28 mouse cellular contexts compared by ENCODE assay signal in genomic region chr11:32539717-32540116, GRCm38 (mm10). TPM values are rescaled to one million over a fixed set of nuclear protein-coding genes. Genes with fewer than 3 reads are reported as not detected.
DNase-seq lines count a peak whose midpoint lies in the region; ATAC-seq and TF ChIP-seq lines count a peak whose summit lies in the region.
"Had no signal": no experiment of that assay in that cellular context is flagged by ENCODE, and none has a peak within 500 bp of the region (broad histone marks: within the 10 kb centered on the region; RNA-seq: fewer than 3 reads in every experiment).

No protein-coding gene starts in this region.

- no peak overlapping the region for H3K4me2 ChIP-seq in kidney, embryonic 16.5 days (replicated peaks; ENCODE audit: low read depth, low read length)
- H3K4me2 ChIP-seq: liver, embryonic 15.5 days; neural tube, embryonic 12.5 days had no signal

- H3K9ac ChIP-seq in kidney, embryonic 16.5 days (replicated peaks; ENCODE audit: low read length): no peak overlapping the region
- H3K9ac ChIP-seq: liver, embryonic 15.5 days; neural tube, embryonic 12.5 days had no signal

- H3K36me3 ChIP-seq in kidney, embryonic 16.5 days (ENCODE audit: insufficient read depth, low read length): no peaks in the 10 kb centered on the region
- peaks cover 15% of the 10 kb centered on the region for H3K36me3 ChIP-seq in spleen, adult 2 months (ENCODE audit: control insufficient read depth, insufficient read depth, low read length)
- H3K36me3 ChIP-seq: embryonic facial prominence, embryonic 10.5 days; hindbrain, embryonic 10.5 days; neural tube, embryonic 12.5 days had no signal

- intact Hi-C loops in heart, postnatal 10 days (cut with DNase I): no loop called here

- H3K9me3 ChIP-seq in kidney, embryonic 16.5 days (ENCODE audit: low read length): no peaks in the 10 kb centered on the region
- H3K9me3 ChIP-seq: embryonic facial prominence, embryonic 10.5 days; G1E; hindbrain, embryonic 10.5 days; liver, embryonic 15.5 days; neural tube, embryonic 12.5 days had no signal

- ATAC-seq in kidney, embryonic 16.5 days (ENCODE audit: low FRiP score, low TSS enrichment): no peak
- no peak for ATAC-seq in cerebellum, adult (ENCODE audit: insufficient number of reproducible peaks, low FRiP score, low TSS enrichment)
- ATAC-seq: forebrain, embryonic 16.5 days; hindbrain, embryonic 16.5 days; intestine, embryonic 16.5 days; Patski had no signal

- H3K27ac ChIP-seq in kidney, embryonic 16.5 days (ENCODE audit: low read length): no peak overlapping the region; the same call in 1 of the 2 replicates
- H3K27ac ChIP-seq in spleen, adult 2 months (ENCODE audit: insufficient read depth, low read length): peak overlapping the region; percentile 41; the same call in 1 of the 2 replicates
- H3K27ac ChIP-seq: embryonic facial prominence, embryonic 10.5 days; neural tube, embryonic 12.5 days had no signal

- no peak overlapping the region for H3K4me3 ChIP-seq in kidney, embryonic 16.5 days (ENCODE audit: low read length)
- no peak overlapping the region for H3K4me3 ChIP-seq in spleen, adult 2 months (ENCODE audit: extremely low read depth, insufficient read depth, insufficient read length)
- H3K4me3 ChIP-seq: embryonic facial prominence, embryonic 10.5 days; hindbrain, embryonic 10.5 days; liver, embryonic 15.5 days; neural tube, embryonic 12.5 days had no signal

- no peak for TF ChIP-seq POLR2A in spleen, adult 2 months (IDR thresholded peaks at IDR 0.05; ENCODE audit: low read depth, low read length)

- DNase-seq in heart, adult 11 months: peak; percentile 86
- no peak for DNase-seq in heart, postnatal 10 days
- peak; percentile 19 to 29 for DNase-seq in kidney, postnatal 4 days
- no peak for DNase-seq in spleen, adult 2 months (ENCODE audit: low read depth in 1 of 2, low spot score in 2 of 2)
- DNase-seq in spleen, postnatal 4 days (ENCODE audit: low spot score in 2 of 2): no peak
- DNase-seq: cerebellum, adult 11-12 months; cerebellum, postnatal 10 days; gastrocnemius, postnatal 25 days; kidney, postnatal 14 days; layer of hippocampus, postnatal 36 days; lung, postnatal 4 days; midbrain, embryonic 14.5 days; right cerebral cortex, postnatal 14 days had no signal

- no peaks in the 10 kb centered on the region for H3K27me3 ChIP-seq in kidney, embryonic 16.5 days (ENCODE audit: insufficient read depth, low read length)
- no peaks in the 10 kb centered on the region for H3K27me3 ChIP-seq in spleen, adult 2 months (ENCODE audit: control insufficient read depth, insufficient read depth, low read length)
- H3K27me3 ChIP-seq: CH12.LX; liver, embryonic 15.5 days; Patski had no signal

- no peak for TF ChIP-seq CTCF in spleen, adult 2 months (IDR thresholded peaks at IDR 0.05; ENCODE audit: extremely low read depth, insufficient read depth, insufficient read length, insufficient replicate concordance)

- 57% methylated on average over 7 of the region's 7 CpGs for WGBS in kidney, embryonic 16.5 days
- WGBS in spleen, adult 2 months: 81% methylated on average over 7 of the region's 7 CpGs

- peaks cover 44% of the 10 kb centered on the region for H3K4me1 ChIP-seq in kidney, embryonic 16.5 days (ENCODE audit: insufficient read depth, low read length)
- peaks cover 61% of the 10 kb centered on the region; the same call in 1 of the 2 replicates for H3K4me1 ChIP-seq in spleen, adult 2 months (ENCODE audit: control insufficient read depth, insufficient read depth, insufficient read length)

RNA-seq across cellular contexts. Expression of gene Stk10, which starts 6.6 kb away (rescaled TPM):
- 10 to 100 TPM; 13.9 to 16.7 TPM for total RNA-seq in heart, postnatal 10 days (2021)
- 5.6 and 6.5 TPM in 2 replicates for polyA plus RNA-seq in kidney, embryonic 16.5 days (2015; fragmentation: Nextera tagmentation; extraction: Ambion mirVana)
- polyA plus RNA-seq in spleen, adult 2 months (2012; rRNA removed): 82.8 and 87.0 TPM in 2 replicates

RNA-seq across cellular contexts. Expression of gene Efcab9, which starts 7.8 kb away (rescaled TPM):
- under 1 TPM in 1 of 2 experiments, not detected in 1; 0.69 TPM for total RNA-seq in heart, postnatal 10 days (2021)
- 0.47 and 0.68 TPM in 2 replicates for polyA plus RNA-seq in kidney, embryonic 16.5 days (2015; fragmentation: Nextera tagmentation; extraction: Ambion mirVana)
- polyA plus RNA-seq in spleen, adult 2 months (2012; rRNA removed): 0.16 and 0.54 TPM in 2 replicates
- total RNA-seq: left cerebral cortex, postnatal 10 days; megakaryocyte-erythroid progenitor cell, adult 5-6 weeks had no signal
- polyA plus RNA-seq: embryonic facial prominence, embryonic 10.5 days; forebrain, embryonic 16.5 days; G1E; hindbrain, embryonic 10.5 days; hindbrain, embryonic 16.5 days; limb, embryonic 11.5 days; midbrain, embryonic 14.5 days had no signal

Comparison
In these comparisons a context has a peak if more than half of its experiments do, and no peak if none do; other contexts are left out.
1. DNase-seq: peak in heart, adult 11 months (single experiment) and kidney, postnatal 4 days (2 of 2); none in heart, postnatal 10 days (0 of 2), spleen, adult 2 months (0 of 2) and spleen, postnatal 4 days (0 of 2).
2. RNA of gene Stk10, which starts 6.6 kb away (polyA plus RNA-seq): 82.8 to 87.0 TPM in spleen, adult 2 months; 5.6 to 6.5 TPM in kidney, embryonic 16.5 days; every median in the first group is over 10 times any median in the second.